Mouse (Mus musculus) left cerebral cortex, postnatal 25 days (tissue): ENCODE data around the gene Olfr186. TPM values are rescaled to one million over a fixed set of nuclear protein-coding genes. Genes with fewer than 3 reads are reported as not detected.
"Not testable (repeated sequence)": the region's sequence is repeated elsewhere in the genome, so short reads cannot be mapped to it uniquely, and the experiment has no call there.

ENCODE experiments used
- DNase-seq, 2 experiments: peaks; one replicate each; pipeline ENCODE4 v3.0.0; 2022; ENCODE audit warnings: low spot score in 2 of 2, mixed read lengths in 1 of 2
- intact Hi-C: fragments of 180-260 bp; cut with DNase I; formaldehyde crosslinking; loops from one replicate; pipeline ENCODE4 v1.15.1; 2025
- total RNA-seq, 2 experiments: library from RNA; stranded (reverse); gene quantifications; 2 replicates each; pipeline ENCODE4 v1.2.3; 2021

Gene Olfr186
- not detected for total RNA-seq

DNA sequence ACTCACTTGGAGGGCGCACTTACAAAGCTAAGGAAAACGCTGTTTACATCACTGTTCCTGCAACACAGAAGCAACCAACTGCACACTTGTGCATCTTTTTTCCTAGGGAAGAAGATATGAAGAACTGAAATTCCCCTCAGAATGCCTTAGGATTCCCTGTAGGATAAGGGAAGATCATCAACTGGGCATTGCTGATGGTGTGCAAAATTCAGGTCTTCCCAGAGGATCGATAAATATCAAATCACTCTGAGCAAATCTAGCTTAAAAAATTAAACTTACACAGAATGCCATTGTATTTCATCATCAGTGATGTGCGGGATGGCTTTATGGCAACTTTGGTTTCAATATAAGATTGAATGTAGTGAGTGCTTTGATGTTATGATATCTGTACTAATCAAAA lies at the start of gene Olfr186:
Gene Olfr186 (minus strand): TSS at position 101 of the 400 bp plus-strand sequence.
- intact Hi-C loops, result no loop called here
- no peak for DNase-seq

DNA sequence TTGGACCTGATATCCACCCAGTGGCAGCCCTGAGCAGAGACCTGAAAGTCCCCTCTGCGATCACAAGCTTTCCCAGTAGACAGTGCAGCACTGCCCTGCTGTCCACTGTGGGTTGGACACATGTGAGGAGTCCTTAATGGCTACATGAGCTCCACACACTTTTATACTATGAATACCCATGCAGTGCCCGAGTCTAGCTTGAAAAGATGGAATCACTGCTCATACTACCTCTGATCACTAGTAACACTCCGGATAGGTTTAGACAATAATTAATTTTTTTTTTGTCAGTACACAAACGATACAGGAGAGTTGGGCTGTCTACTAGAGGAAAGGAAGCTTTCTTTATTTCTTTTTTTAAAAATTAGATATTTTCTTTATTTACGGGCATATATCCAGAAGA lies 47.8 kb upstream of the Olfr186 start, which contains the start of gene Olfr190:
Gene Olfr190 (minus strand): TSS at position 101 of the 400 bp plus-strand sequence.
- intact Hi-C loops, result no loop called here
- no peak for DNase-seq

DNA sequence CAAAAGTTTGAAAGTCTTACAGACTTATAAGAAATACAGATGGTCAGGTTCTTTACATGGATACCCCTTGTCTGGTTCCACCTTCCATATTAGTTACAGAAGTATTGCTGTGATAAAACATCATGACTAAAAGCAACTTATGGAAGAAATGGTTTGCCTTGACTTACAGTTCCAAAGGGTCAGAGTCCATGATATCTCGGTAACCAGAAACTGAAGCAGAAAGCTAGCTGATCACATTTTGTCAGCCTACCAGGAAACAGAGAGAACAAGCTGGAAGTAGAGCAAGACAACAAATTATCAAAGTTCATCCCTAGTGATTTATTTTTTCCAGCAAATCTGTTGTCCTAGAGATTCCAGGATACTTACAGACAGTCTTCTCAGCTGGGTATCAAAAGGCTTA lies 43.4 kb upstream of the Olfr186 start:
- no peak for DNase-seq
- intact Hi-C loops, result no loop called here

DNA sequence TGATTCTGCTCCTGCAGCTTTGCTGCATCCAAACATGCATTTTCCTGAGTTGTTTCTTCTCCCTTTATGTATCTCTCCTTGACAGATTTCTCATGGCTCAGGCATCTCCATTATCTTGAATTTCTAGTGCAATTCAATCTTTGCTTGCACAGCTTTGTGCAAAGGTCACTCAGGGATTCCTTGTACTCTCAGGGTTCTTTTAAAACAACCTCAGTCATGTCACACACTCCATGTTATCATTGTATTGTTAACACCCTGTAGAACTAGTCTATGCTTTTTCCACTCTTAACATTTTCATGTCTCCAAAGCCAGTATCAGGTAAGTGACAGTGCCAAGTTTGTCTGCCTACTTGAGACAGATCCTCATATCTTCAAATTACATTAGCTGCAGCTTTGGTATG lies 41.7 kb upstream of the Olfr186 start:
- intact Hi-C loops, result no loop called here
- no peak for DNase-seq

- intact Hi-C loops, DNase-seq: not testable (repeated sequence)
Measured at GRCm38 (mm10) chr16:59062411-59062810, 32.3 kb upstream of the Olfr186 start.

DNA sequence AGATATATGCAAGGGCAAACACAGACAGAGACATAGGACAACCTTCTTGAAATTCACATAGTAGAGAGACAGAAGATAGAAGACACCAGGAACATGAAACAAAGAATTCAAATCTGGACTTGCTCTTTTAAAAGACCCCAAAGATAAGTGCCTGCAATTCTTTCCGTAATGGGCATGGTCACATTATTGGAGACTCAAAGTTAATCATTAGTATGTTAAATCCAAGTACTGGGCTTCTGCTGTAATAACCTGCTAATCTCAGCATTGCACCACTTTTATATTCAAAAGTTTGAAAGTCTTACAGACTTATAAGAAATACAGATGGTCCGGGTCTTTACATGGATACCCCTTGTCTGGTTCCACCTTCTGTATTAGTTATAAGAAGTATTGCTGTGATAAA lies 19.2 kb upstream of the Olfr186 start:
- DNase-seq, intact Hi-C loops: not testable (repeated sequence)

DNA sequence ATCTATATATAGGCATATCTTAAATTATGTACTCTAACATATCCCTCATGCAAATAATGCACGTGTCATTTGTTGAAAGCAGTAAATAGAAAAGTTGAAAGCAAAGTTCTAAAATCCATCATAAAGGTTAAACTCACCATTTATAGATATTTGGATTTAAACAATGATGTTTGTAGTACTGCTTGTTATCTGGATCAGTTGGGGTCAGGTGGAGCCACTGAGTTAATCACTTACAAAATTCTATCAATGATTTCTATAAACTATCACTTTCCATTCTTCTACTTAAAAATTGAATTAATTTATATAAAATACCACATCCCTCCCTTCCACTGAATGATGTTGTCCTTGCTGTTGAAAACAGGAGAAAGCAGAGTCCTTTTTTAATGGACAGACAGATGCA lies 18.8 kb upstream of the Olfr186 start:
- intact Hi-C loops, result no loop called here

DNA sequence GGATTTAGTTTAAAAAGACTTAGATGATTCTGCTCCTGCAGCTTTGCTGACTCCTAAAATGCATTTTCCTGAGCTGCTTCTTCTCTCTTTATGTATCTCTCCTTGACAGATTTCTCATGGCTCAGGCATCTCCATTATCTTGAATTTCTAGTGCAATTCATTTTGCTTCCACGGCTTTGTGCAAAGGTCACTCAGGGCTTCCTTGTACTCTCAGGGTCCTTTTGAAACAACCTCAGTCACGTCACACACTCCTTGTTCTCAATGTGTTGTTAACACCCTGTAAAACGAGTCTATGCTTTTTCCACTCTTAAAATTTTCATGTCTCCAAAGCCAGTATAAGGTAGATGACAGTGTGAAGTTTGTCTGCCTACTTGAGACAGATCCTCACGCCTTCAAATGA lies 17.5 kb upstream of the Olfr186 start:
- intact Hi-C loops, result no loop called here
- DNase-seq, result no peak

More for the DNA sequence above, 18.8 kb upstream of the Olfr186 start:
- no peak for DNase-seq

DNA sequence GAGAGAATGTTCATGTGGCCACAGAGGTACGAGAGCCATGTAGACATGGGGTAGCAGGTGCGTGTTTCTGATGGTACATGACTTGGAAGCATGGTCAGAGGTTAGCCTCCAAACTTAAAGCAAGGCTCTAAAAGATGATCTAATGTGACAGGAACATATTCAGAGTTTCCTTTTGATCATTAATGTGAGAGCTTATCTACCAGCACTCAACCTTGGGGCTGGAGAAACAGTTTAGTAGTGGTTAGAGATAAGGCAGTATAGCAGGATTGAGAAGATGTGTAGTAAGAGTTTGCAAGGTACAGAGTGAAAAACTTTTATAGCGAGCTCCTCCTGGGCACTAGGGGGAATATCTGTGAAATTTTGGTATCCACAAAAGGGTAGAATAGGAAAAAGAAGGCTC lies 15.7 kb upstream of the Olfr186 start:
- intact Hi-C loops, result no loop called here

DNA sequence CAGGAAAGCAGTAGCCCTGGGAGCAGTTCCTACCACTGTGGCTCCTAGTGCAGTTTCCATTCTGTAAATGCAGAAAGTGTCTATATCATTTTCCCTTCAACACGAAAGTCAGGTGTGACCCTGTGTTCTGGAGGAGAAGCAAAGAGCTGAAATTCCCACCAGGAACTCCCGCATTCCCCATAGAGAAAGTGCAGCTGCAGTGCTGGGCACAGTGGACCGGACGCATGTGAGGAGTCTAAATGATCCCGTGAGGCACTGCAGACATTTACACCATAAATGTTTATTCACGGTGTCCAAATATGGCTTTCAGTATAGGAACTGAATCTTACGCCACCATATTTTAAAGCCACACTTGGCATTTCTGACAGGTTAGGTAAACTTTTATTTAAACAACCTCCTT lies 9.6 kb upstream of the Olfr186 start, which contains the start of gene Olfr187:
Gene Olfr187 (minus strand): TSS at position 58 of the 400 bp plus-strand sequence.
- no peak for DNase-seq
- intact Hi-C loops, result no loop called here

More for the DNA sequence above, 15.7 kb upstream of the Olfr186 start:
- no peak for DNase-seq

GRCm38 (mm10) chr16:59013357-59014018 lies 16.6 kb downstream of the Olfr186 start:
- DNase-seq, result no peak
- intact Hi-C loops, result no loop called here

- DNase-seq, result no peak
- intact Hi-C loops, result no loop called here
Measured at GRCm38 (mm10) chr16:59007146-59007545, 22.9 kb downstream of the Olfr186 start.

- DNase-seq, result no peak
- intact Hi-C loops, result no loop called here
Measured at GRCm38 (mm10) chr16:58995057-58995456, 35.0 kb downstream of the Olfr186 start, which contains the start of gene Olfr183. TSS of gene Olfr183 (plus strand) at chr16:58995357.

Other genes starting within 250 kb of the Olfr186 start
- gene Olfr173, start 230.0 kb downstream of the Olfr186 start, total RNA-seq, result not detected
- not detected for gene Olfr175-ps1, start 203.5 kb downstream of the Olfr186 start, total RNA-seq
- gene Olfr177, start 155.5 kb downstream of the Olfr186 start, total RNA-seq, result not detected
- gene Olfr178, start 138.2 kb downstream of the Olfr186 start, total RNA-seq, result not detected
- gene Olfr181, start 101.5 kb downstream of the Olfr186 start, total RNA-seq, result not detected
- not detected for gene Olfr180, start 100.9 kb downstream of the Olfr186 start, total RNA-seq
- gene Olfr183, start 34.9 kb downstream of the Olfr186 start, total RNA-seq, result not detected
- not detected for gene Olfr187, start 9.5 kb upstream of the Olfr186 start, total RNA-seq
- gene Olfr190, start 47.7 kb upstream of the Olfr186 start, total RNA-seq, result not detected
- not detected for gene Olfr191, start 59.5 kb upstream of the Olfr186 start, total RNA-seq
- gene Olfr193, start 81.6 kb upstream of the Olfr186 start, total RNA-seq, result not detected
- not detected for gene Olfr194, start 90.8 kb upstream of the Olfr186 start, total RNA-seq
- gene Olfr195, start 116.8 kb upstream of the Olfr186 start, total RNA-seq, result not detected
- not detected for gene Olfr196, start 140.2 kb upstream of the Olfr186 start, total RNA-seq
- gene Olfr198, start 173.2 kb upstream of the Olfr186 start, total RNA-seq, result not detected
- not detected for gene Olfr199, start 189.5 kb upstream of the Olfr186 start, total RNA-seq
- not detected for gene Olfr201, start 242.3 kb upstream of the Olfr186 start, total RNA-seq